Mouse (Mus musculus): ENCODE measurements around the gene Snx13. TPM values are rescaled to one million over a fixed set of nuclear protein-coding genes. Genes with fewer than 3 reads are reported as not detected.

Gene Snx13
- total RNA-seq, 1 experiment from 2014 or later, result 57.2 TPM

- no peak for ATAC-seq (replicated peaks; ENCODE audit: insufficient number of reproducible peaks, low FRiP score, low TSS enrichment, poor library complexity, severe bottlenecking)
Measured at GRCm38 (mm10) chr12:35041964-35042363, 5.0 kb upstream of the Snx13 start.

GRCm38 (mm10) chr12:35046310-35046998, 532 bp upstream of the Snx13 start:
- peak; percentile 27 for ATAC-seq (replicated peaks; ENCODE audit: insufficient number of reproducible peaks, low FRiP score, low TSS enrichment, poor library complexity, severe bottlenecking)

DNA sequence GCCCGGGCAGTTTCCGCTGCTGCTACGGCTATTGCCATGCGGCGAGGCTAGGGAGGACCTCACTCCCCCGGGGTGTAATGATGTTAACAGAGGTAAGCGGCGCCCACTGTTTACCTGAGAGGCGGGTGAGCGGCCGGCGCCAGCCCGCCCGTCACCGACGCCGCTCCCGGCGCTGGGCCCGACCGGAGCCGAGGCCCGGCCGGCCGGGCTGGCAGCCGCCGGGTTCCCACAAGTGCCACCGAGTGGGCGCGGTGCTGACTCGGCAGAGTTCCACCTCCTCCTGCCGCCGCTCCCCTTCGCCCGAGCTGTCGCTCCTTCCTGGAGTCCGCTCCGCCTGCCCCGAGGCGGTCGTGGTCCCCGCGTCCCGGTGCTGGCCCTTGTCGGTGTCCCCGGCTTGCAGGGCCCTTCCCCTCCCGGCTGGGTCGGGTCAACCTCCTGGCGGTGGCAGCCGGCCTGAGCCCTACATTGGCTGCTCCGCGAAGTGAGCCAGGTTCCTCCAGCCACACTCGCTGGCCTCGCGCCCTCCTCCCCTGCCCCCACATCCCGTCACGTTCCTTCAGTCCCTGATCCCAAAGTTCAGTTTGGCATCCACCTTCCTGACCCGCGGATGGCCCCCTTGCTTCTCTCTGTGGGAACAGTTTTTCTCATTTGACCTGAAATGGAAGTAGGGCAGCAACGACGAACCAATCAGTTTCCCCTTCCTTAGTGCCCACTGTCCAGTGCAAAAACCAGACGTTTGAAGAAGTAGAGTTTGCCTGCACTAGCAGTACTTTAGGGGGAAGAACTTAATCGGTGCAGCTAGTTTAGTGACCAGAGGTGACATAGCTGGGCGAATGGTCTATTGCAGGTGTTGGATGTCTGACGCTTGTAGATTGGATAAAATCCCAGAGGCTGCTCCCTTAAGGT, 587 bp downstream of the Snx13 start:
- peak; percentile 64; the same call in 1 of the 2 replicates for ATAC-seq (replicated peaks; ENCODE audit: insufficient number of reproducible peaks, low FRiP score, low TSS enrichment, poor library complexity, severe bottlenecking)

GRCm38 (mm10) chr12:35048891-35049290, 1.9 kb downstream of the Snx13 start:
- ATAC-seq (replicated peaks; ENCODE audit: insufficient number of reproducible peaks, low FRiP score, low TSS enrichment, poor library complexity, severe bottlenecking), result no peak

- no peak for ATAC-seq (replicated peaks; ENCODE audit: insufficient number of reproducible peaks, low FRiP score, low TSS enrichment, poor library complexity, severe bottlenecking)
Measured at GRCm38 (mm10) chr12:35050501-35050900, 3.5 kb downstream of the Snx13 start.

DNA sequence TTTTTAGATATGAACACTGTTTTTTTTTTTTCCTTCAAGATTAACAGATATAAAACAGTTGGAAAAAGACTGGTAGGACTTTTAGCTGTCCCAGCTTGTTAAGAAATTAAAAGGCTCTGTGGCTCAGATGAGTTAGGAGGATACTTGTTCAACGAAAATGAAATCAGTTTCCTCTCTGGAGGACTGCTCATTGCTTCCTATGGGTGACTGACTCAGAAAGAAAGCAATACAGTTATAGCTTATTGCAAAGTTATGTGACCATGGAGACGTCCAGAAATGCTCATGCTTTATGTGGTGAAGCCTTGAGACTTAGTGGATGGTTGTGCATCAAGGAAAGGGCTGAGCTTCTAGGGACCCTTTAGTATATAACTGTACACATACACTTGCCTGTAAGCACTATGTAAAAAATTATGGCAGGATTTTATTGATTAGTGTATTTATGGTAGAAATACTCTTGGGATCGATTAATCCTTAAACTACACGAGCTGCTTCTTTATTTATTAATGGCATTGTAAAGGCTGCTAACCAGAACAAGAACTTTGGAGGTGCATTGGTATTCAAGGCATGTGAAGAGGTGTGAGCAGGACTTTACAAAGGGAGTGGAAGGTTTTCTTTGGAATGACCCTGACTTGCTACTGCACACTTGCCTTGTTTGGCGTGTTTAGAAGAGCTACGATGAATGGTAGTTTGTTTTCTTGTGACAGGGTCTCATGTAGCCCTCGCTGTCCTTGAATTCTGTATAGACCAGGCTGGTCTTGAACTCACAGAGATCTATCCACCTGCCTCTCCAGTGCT, 4.2 kb downstream of the Snx13 start:
- no peak for ATAC-seq (replicated peaks; ENCODE audit: insufficient number of reproducible peaks, low FRiP score, low TSS enrichment, poor library complexity, severe bottlenecking)

- ATAC-seq (replicated peaks; ENCODE audit: insufficient number of reproducible peaks, low FRiP score, low TSS enrichment, poor library complexity, severe bottlenecking), result no peak
Measured at GRCm38 (mm10) chr12:35054420-35054819, 7.4 kb downstream of the Snx13 start.

GRCm38 (mm10) chr12:35055114-35056095, 8.4 kb downstream of the Snx13 start:
- ATAC-seq (replicated peaks; ENCODE audit: insufficient number of reproducible peaks, low FRiP score, low TSS enrichment, poor library complexity, severe bottlenecking), result no peak

DNA sequence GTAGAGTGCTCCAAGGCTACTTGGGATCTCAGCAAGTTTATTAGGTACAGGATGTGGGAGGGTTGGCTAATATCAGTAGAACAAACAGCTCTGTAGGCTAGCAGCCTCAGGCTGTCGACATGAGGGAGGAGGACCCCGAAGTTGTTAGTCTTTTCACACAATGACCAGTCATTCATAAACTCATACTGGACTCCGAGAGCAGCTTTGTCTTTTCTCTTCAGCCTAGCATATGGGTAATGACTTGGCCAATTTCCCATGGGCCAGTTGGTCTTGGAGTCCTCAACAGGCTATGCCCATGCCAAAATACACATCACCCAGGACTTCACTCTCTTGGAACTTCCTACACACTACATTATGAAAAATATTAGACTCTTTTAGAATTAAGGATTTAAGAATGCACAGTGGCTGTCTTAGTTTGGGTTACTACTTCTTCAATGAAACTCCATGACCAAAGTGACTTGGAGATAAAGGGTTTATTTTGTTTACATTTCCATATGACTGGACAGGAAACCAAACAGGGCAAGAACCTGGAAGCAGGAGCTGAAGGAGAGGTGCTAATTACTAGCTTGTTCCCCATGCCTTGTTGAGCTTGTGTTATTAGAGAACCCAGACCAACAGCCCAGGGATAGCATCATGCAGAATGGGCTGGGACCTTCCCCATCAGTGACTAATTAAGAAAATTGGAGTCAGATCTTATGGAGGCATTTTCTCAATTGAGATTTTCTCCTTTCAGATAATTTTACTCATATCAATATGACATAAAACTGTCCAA, 16.9 kb downstream of the Snx13 start:
- no peak for ATAC-seq (replicated peaks; ENCODE audit: insufficient number of reproducible peaks, low FRiP score, low TSS enrichment, poor library complexity, severe bottlenecking)

- ATAC-seq (replicated peaks; ENCODE audit: insufficient number of reproducible peaks, low FRiP score, low TSS enrichment, poor library complexity, severe bottlenecking), result no peak
Measured at GRCm38 (mm10) chr12:35067621-35068020, 20.6 kb downstream of the Snx13 start.

- no peak for ATAC-seq (replicated peaks; ENCODE audit: insufficient number of reproducible peaks, low FRiP score, low TSS enrichment, poor library complexity, severe bottlenecking)
Measured at GRCm38 (mm10) chr12:35071336-35071735, 24.4 kb downstream of the Snx13 start.

DNA sequence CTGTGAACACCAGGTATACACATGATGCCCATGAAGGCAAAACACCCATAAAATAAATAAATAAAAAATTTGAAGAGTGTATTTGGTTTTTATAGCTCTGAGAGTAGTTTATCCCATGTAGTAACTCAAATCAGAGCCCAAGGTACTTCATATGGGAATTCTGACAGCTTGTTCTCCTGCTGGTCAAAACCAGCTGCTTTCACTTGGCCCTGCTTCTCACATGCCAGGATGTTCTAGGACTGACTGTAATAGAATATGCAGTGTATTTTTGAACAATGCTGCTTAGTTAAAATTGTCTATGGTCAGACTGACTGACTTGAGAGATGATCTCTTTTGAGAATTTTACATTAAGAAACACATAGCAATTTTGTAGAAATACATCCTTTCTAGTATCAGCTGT, 25.2 kb downstream of the Snx13 start:
- ATAC-seq (replicated peaks; ENCODE audit: insufficient number of reproducible peaks, low FRiP score, low TSS enrichment, poor library complexity, severe bottlenecking), result no peak

DNA sequence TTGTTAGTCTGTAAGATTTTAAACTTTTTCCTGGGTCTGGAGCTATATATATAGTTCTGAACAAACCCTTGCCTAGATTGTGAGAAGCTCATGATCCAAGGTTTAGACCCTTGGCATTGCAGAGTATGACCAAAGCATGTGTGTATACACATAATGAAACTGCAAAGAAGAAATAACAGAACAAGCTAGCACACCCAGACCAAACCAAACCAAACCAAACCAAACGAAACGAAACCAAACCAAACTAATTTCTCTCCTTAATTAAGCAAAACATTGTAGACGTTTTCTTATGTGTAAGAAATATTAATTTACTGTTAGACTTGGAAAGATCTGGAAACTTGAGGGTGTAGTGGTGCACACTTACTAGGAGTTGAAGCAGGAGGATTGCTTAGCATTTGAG, 29.0 kb downstream of the Snx13 start:
- no peak for ATAC-seq (replicated peaks; ENCODE audit: insufficient number of reproducible peaks, low FRiP score, low TSS enrichment, poor library complexity, severe bottlenecking)

GRCm38 (mm10) chr12:35123549-35123948, 76.6 kb downstream of the Snx13 start:
- no peak for ATAC-seq (replicated peaks; ENCODE audit: insufficient number of reproducible peaks, low FRiP score, low TSS enrichment, poor library complexity, severe bottlenecking)

GRCm38 (mm10) chr12:35153186-35153585, 106.2 kb downstream of the Snx13 start:
- no peak for ATAC-seq (replicated peaks; ENCODE audit: insufficient number of reproducible peaks, low FRiP score, low TSS enrichment, poor library complexity, severe bottlenecking)

DNA sequence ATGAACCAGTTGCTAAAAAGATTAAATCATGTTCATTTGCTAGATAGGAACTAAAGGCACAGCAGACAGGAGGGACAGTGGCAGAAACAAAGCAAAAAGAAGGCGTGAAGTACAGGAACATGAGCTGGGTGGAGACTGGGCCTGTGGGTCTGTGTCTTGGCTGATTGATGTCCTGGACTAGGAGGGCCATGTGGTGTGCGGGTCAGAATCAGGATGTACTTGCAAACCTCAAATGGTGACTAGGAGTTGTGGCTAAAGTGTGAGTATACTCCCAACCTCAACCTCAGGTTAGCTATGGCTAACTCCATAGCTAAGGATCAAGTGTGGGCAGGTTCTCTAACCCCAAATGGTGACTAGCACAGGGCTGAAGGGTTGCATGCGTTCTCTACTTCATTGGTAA, 107.2 kb downstream of the Snx13 start:
- ATAC-seq (replicated peaks; ENCODE audit: insufficient number of reproducible peaks, low FRiP score, low TSS enrichment, poor library complexity, severe bottlenecking), result no peak

DNA sequence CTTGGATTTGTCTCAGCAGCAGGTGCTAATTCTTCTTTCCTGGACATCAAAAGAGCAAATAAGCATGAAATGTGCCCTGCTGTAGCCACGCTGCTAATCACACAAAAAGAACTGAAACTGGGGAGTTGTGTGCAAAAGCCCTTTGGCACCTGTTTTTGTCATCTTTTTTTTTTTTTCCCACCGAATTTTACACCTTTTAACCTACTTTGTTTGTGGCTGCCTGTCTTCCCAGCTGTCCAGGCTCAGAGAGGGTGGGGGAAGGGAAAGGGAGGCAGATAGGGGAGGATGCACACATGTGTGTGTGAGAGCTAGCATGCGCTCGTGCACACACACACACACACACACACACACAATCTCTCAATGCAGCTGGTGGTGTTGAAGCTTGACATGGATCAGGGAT, 110.3 kb downstream of the Snx13 start:
- no peak for ATAC-seq (replicated peaks; ENCODE audit: insufficient number of reproducible peaks, low FRiP score, low TSS enrichment, poor library complexity, severe bottlenecking)

Measured in monocyte, adult 5-6 weeks (primary cell).